Mouse (Mus musculus) MEL (cell line): ENCODE results near the gene Il11.

Experiments used
- CTCF ChIP-seq, 3 experiments: IDR thresholded peaks in 2 of 3; conservative IDR thresholded peaks in 1 of 3; 2 replicates each; pipeline ENCODE4 v1.5.1; 2011 to 2012; ENCODE audit warnings: low read length in 3 of 3, low read depth in 2 of 3, mild to moderate bottlenecking in 2 of 3, improper control_type of control experiment in 1 of 3, inconsistent platforms in 1 of 3, mixed read lengths in 1 of 3, moderate library complexity in 1 of 3; ENCODE audit not compliant: control insufficient read depth in 1 of 3, insufficient read depth in 1 of 3, poor library complexity in 1 of 3, severe bottlenecking in 1 of 3
- E2F4 ChIP-seq: IDR thresholded peaks from 2 replicates; pipeline ENCODE4 v1.6.1; 2011; ENCODE audit warnings: low read depth, low read length, improper control_type of control experiment, borderline replicate concordance
- ETS1 ChIP-seq: IDR thresholded peaks from 2 replicates; pipeline ENCODE4 v1.6.1; 2012; ENCODE audit warnings: low read depth, mild to moderate bottlenecking, inconsistent platforms, low read length, improper control_type of control experiment, moderate library complexity
- HCFC1 ChIP-seq: IDR thresholded peaks from 2 replicates; pipeline ENCODE4 v1.6.1; 2012; ENCODE audit warnings: low read depth, mild to moderate bottlenecking, inconsistent platforms, low read length, improper control_type of control experiment, moderate library complexity
- MAX ChIP-seq: IDR thresholded peaks from 2 replicates; pipeline ENCODE4 v1.6.1; 2011; ENCODE audit warnings: low read length, improper control_type of control experiment
- MEF2A ChIP-seq: IDR thresholded peaks from 2 replicates; pipeline ENCODE4 v1.6.1; 2014; ENCODE audit warnings: low read depth, mild to moderate bottlenecking, inconsistent platforms, low read length, improper control_type of control experiment; ENCODE audit not compliant: poor library complexity, insufficient replicate concordance, severe bottlenecking; ENCODE audit errors: extremely low read depth
- MYC ChIP-seq: IDR thresholded peaks from 2 replicates; pipeline ENCODE4 v1.6.1; 2011; ENCODE audit warnings: low read depth, mild to moderate bottlenecking, low read length, improper control_type of control experiment, moderate library complexity
- POLR2A ChIP-seq, 2 experiments: IDR thresholded peaks; 2 replicates each; pipeline ENCODE4 v1.6.1; 2011 to 2012; ENCODE audit warnings: low read length in 2 of 2, mild to moderate bottlenecking in 2 of 2, control low read depth in 1 of 2, improper control_type of control experiment in 1 of 2, low read depth in 1 of 2, moderate library complexity in 1 of 2; ENCODE audit not compliant: control insufficient read depth in 1 of 2, insufficient read depth in 1 of 2, poor library complexity in 1 of 2

GRCm38 (mm10) chr7:4811842-4812302 lies 29.2 kb upstream of the Il11 start:
- TF ChIP-seq POLR2A (IDR thresholded peaks at IDR 0.05; ENCODE audit: control insufficient read depth in 1 of 2, insufficient read depth in 1 of 2, low read depth in 1 of 2, low read length in 2 of 2, poor library complexity in 1 of 2): peak; percentile 55 to 84; a peak in 3 of 4 replicates
- no peak for TF ChIP-seq CTCF (IDR thresholded peaks at IDR 0.05 in 2 of 3, conservative IDR thresholded peaks at IDR 0.05 in 1 of 3; ENCODE audit: control insufficient read depth in 1 of 3, insufficient read depth in 1 of 3, low read depth in 2 of 3, low read length in 3 of 3, poor library complexity in 1 of 3, severe bottlenecking in 1 of 3)
- no peak for TF ChIP-seq MAX
- no peak for TF ChIP-seq HCFC1
- TF ChIP-seq MEF2A: no peak
- no peak for TF ChIP-seq ETS1
- no peak for TF ChIP-seq E2F4
- TF ChIP-seq MYC: no peak
